Mouse (Mus musculus) cerebellum, adult 2 months (tissue): ENCODE results near the gene Nsd1. TPM values are rescaled to one million over a fixed set of nuclear protein-coding genes. Genes with fewer than 3 reads are reported as not detected.
"Not testable (repeated sequence)": the region's sequence is repeated elsewhere in the genome, so short reads cannot be mapped to it uniquely, and the experiment has no call there.

Experiments used
- DNase-seq, 2 experiments: peaks; one replicate each; pipeline ENCODE4 v3.0.0; 2021
- H3K27ac ChIP-seq: fragments of 200-500 bp; 2 replicates; pipeline ENCODE4 v1.5.1; 2012; ENCODE audit warnings: low read length, control low read depth, inconsistent platforms; ENCODE audit not compliant: insufficient read depth
- H3K27me3 ChIP-seq: fragments of 200-500 bp; 2 replicates; pipeline ENCODE4 v1.6.1; 2012; ENCODE audit warnings: inconsistent platforms, mild to moderate bottlenecking, low read length, moderate library complexity; ENCODE audit not compliant: control insufficient read depth, insufficient read depth
- H3K4me1 ChIP-seq: fragments of 200-500 bp; 2 replicates; pipeline ENCODE4 v1.6.1; 2011; ENCODE audit warnings: low read length; ENCODE audit not compliant: control insufficient read depth, insufficient read depth
- H3K4me3 ChIP-seq: fragments of 200-500 bp; replicated peaks from 2 replicates; pipeline ENCODE3; 2011; ENCODE audit warnings: mild to moderate bottlenecking, low read depth, low read length, control low read depth; ENCODE audit not compliant: insufficient read depth
- CTCF ChIP-seq: fragments of 200-500 bp; IDR thresholded peaks from 2 replicates; pipeline ENCODE4 v1.5.1; 2011; ENCODE audit warnings: low read depth, mild to moderate bottlenecking, control low read depth, low read length, moderate library complexity, borderline replicate concordance; ENCODE audit not compliant: insufficient read depth
- POLR2A ChIP-seq: fragments of 200-500 bp; IDR thresholded peaks from 2 replicates; pipeline ENCODE4 v1.6.1; 2011; ENCODE audit warnings: low read length, control low read depth, borderline replicate concordance; ENCODE audit not compliant: insufficient read depth
- WGBS: fragments of 180-500 bp; shearing (Covaris S2); methylation state at CpG from one replicate; pipeline ENCODE4 v1.1.7; 2018; 5-methylcytosine and 5-hydroxymethylcytosine counted together
- polyA plus RNA-seq: library from polyadenylated mRNA; depleted of rRNA; stranded (reverse); fragments of >200 nt; gene quantifications from 2 replicates; pipeline ENCODE4 v1.2.3, GENCODE M21; 2012

Gene Nsd1
- polyA plus RNA-seq, 1 experiment: 47.5 TPM

- Histone ChIP-seq H3K4me3 (peak overlapping the region; percentile 41), H3K4me1 (peaks cover 6% of the 10 kb centered on the region), H3K27me3 (no peaks in the 10 kb centered on the region), H3K27ac (0 out of 2 replicates have a peak overlapping the region, but pooled peaks have one; percentile 2)
- 4% methylated on average over 23 of the region's 23 CpGs for WGBS
- TF ChIP-seq POLR2A (no peak), CTCF (peak; percentile 80)
- DNase-seq: peak; percentile 75
These were observed 27.2 kb upstream of the Nsd1 start for GRCm38 (mm10) chr13:55182173-55182894.

GRCm38 (mm10) chr13:55183382-55183781, 26.2 kb upstream of the Nsd1 start:
- peaks cover 6% of the 10 kb centered on the region for H3K4me1 ChIP-seq
- no peak for DNase-seq
- TF ChIP-seq POLR2A (no peak), CTCF (no peak)
- 89% methylated on average over 6 of the region's 6 CpGs for WGBS
- H3K27ac ChIP-seq: no peak overlapping the region
- no peak overlapping the region for H3K4me3 ChIP-seq
- H3K27me3 ChIP-seq: no peaks in the 10 kb centered on the region

GRCm38 (mm10) chr13:55187062-55187461, 22.5 kb upstream of the Nsd1 start:
- 34% methylated on average over 4 of the region's 9 CpGs for WGBS

GRCm38 (mm10) chr13:55189531-55190107, 20.0 kb upstream of the Nsd1 start:
- Histone ChIP-seq H3K4me1 (peaks cover 5% of the 10 kb centered on the region; the same call in 1 of the 2 replicates), H3K27me3 (no peaks in the 10 kb centered on the region), H3K4me3 (peak overlapping the region; percentile 79), H3K27ac (peak overlapping the region; percentile 56)
- no peak for TF ChIP-seq POLR2A
- no peak for TF ChIP-seq CTCF
- no peak for DNase-seq
- 8% methylated on average over 12 of the region's 12 CpGs for WGBS

More at GRCm38 (mm10) chr13:55187062-55187461, 22.5 kb upstream of the Nsd1 start:
- not testable (repeated sequence) for H3K4me1 ChIP-seq, H3K4me3 ChIP-seq, H3K27me3 ChIP-seq, H3K27ac ChIP-seq, DNase-seq

GRCm38 (mm10) chr13:55190121-55190868, 19.3 kb upstream of the Nsd1 start:
- Histone ChIP-seq H3K27ac (peak overlapping the region; percentile 56), H3K4me1 (peaks cover 5% of the 10 kb centered on the region; the same call in 1 of the 2 replicates), H3K27me3 (no peaks in the 10 kb centered on the region), H3K4me3 (peak overlapping the region; percentile 79)
- peak; percentile 96 to 98 for DNase-seq
- peak; percentile 64 for TF ChIP-seq CTCF
- peak; percentile 78 for TF ChIP-seq POLR2A
- WGBS: 4% methylated on average over 34 of the region's 34 CpGs

GRCm38 (mm10) chr13:55191535-55191934, 18.0 kb upstream of the Nsd1 start:
- 98% methylated on average over 5 of the region's 5 CpGs for WGBS

GRCm38 (mm10) chr13:55202758-55203157, 6.8 kb upstream of the Nsd1 start:
- 89% methylated on average over 4 of the region's 4 CpGs for WGBS
- not testable (repeated sequence) for H3K4me3 ChIP-seq, H3K27me3 ChIP-seq, DNase-seq, H3K27ac ChIP-seq, H3K4me1 ChIP-seq

More at GRCm38 (mm10) chr13:55191535-55191934, 18.0 kb upstream of the Nsd1 start:
- TF ChIP-seq POLR2A (no peak), CTCF (no peak)
- Histone ChIP-seq H3K4me3 (no peak overlapping the region), H3K27ac (no peak overlapping the region), H3K27me3 (no peaks in the 10 kb centered on the region), H3K4me1 (peaks cover 5% of the 10 kb centered on the region; the same call in 1 of the 2 replicates)
- no peak for DNase-seq
